Comparison of ENCODE assay signal across 15 mouse cellular contexts in genomic region chr4:97710048-97710765, GRCm38 (mm10).
DNase-seq lines count a peak whose midpoint lies in the region; ATAC-seq lines count a peak whose summit lies in the region.
"Had no signal": no experiment of that assay in that cellular context is flagged by ENCODE, and none has a peak within 500 bp of the region (broad histone marks: within the 10 kb centered on the region; RNA-seq: fewer than 3 reads in every experiment).

No protein-coding gene starts in this region.

- no peak for DNase-seq in midbrain, embryonic 11.5 days (ENCODE audit: low spot score, missing footprints)
- DNase-seq in midbrain, embryonic 10.5 days (ENCODE audit: low spot score), result no peak
- DNase-seq in forebrain, embryonic 11.5 days (ENCODE audit: low spot score), result no peak
- DNase-seq in hindbrain, embryonic 14.5 days (ENCODE audit: low spot score), result no peak
- DNase-seq in thymus, postnatal 36 days, result no peak
- no peak for DNase-seq in Muller cell, postnatal 12 days (ENCODE audit: inconsistent ontology term)
- DNase-seq: cerebellum, adult 9-11 months; kidney, adult 11 months; kidney, postnatal 25 days had no signal

- H3K36me3 ChIP-seq in midbrain, embryonic 11.5 days (ENCODE audit: control insufficient read depth, insufficient read depth, low read length), result no peaks in the 10 kb centered on the region
- no peaks in the 10 kb centered on the region for H3K36me3 ChIP-seq in midbrain, embryonic 10.5 days
- no peaks in the 10 kb centered on the region for H3K36me3 ChIP-seq in forebrain, embryonic 11.5 days (ENCODE audit: control insufficient read depth, insufficient read depth, low read length)
- no peaks in the 10 kb centered on the region for H3K36me3 ChIP-seq in hindbrain, embryonic 14.5 days (replicated peaks; ENCODE audit: control insufficient read depth, insufficient read depth)
- H3K36me3 ChIP-seq in neural tube, embryonic 12.5 days, result no peaks in the 10 kb centered on the region
- H3K36me3 ChIP-seq: embryonic facial prominence, embryonic 10.5 days; limb, embryonic 13.5 days had no signal

- H3K9me3 ChIP-seq in midbrain, embryonic 11.5 days (ENCODE audit: control insufficient read depth, low read length), result no peaks in the 10 kb centered on the region
- no peaks in the 10 kb centered on the region for H3K9me3 ChIP-seq in midbrain, embryonic 10.5 days (replicated peaks)
- H3K9me3 ChIP-seq in forebrain, embryonic 11.5 days (ENCODE audit: control insufficient read depth, low read length), result no peaks in the 10 kb centered on the region
- no peaks in the 10 kb centered on the region for H3K9me3 ChIP-seq in hindbrain, embryonic 14.5 days (ENCODE audit: control insufficient read depth, low read length)
- no peaks in the 10 kb centered on the region for H3K9me3 ChIP-seq in neural tube, embryonic 12.5 days
- H3K9me3 ChIP-seq: embryonic facial prominence, embryonic 10.5 days; limb, embryonic 13.5 days had no signal

- WGBS in midbrain, embryonic 11.5 days, result 61% methylated on average over 9 of the region's 9 CpGs
- WGBS in midbrain, embryonic 10.5 days, result 65% methylated on average over 9 of the region's 9 CpGs
- WGBS in forebrain, embryonic 11.5 days, result 66% methylated on average over 9 of the region's 9 CpGs
- WGBS in hindbrain, embryonic 14.5 days, result 31% methylated on average over 9 of the region's 9 CpGs
- WGBS in neural tube, embryonic 12.5 days, result 33% methylated on average over 9 of the region's 9 CpGs

- no peak overlapping the region for H3K4me2 ChIP-seq in midbrain, embryonic 11.5 days
- H3K4me2 ChIP-seq in forebrain, embryonic 11.5 days (ENCODE audit: low read depth, low read length, severe bottlenecking), result no peak overlapping the region
- H3K4me2 ChIP-seq in hindbrain, embryonic 14.5 days (replicated peaks), result no peak overlapping the region
- 0 out of 2 replicates have a peak overlapping the region, but pooled peaks have one; percentile 18 for H3K4me2 ChIP-seq in neural tube, embryonic 12.5 days (replicated peaks)
- H3K4me2 ChIP-seq: limb, embryonic 13.5 days had no signal

- no peak overlapping the region for H3K27ac ChIP-seq in midbrain, embryonic 11.5 days (ENCODE audit: low read depth, low read length)
- no peak overlapping the region for H3K27ac ChIP-seq in midbrain, embryonic 10.5 days (replicated peaks)
- no peak overlapping the region for H3K27ac ChIP-seq in forebrain, embryonic 11.5 days (ENCODE audit: low read depth, low read length)
- peak overlapping the region; percentile 65; the same call in 1 of the 2 replicates for H3K27ac ChIP-seq in hindbrain, embryonic 14.5 days
- H3K27ac ChIP-seq in neural tube, embryonic 12.5 days, result no peak overlapping the region
- H3K27ac ChIP-seq: embryonic facial prominence, embryonic 10.5 days; limb, embryonic 13.5 days; macrophage had no signal

- peak overlapping the region; percentile 20; the same call in 1 of the 2 replicates for H3K9ac ChIP-seq in midbrain, embryonic 11.5 days (ENCODE audit: low read length)
- H3K9ac ChIP-seq in forebrain, embryonic 11.5 days (ENCODE audit: low read length), result no peak overlapping the region
- H3K9ac ChIP-seq in hindbrain, embryonic 14.5 days, result peak overlapping the region; percentile 12; the same call in 1 of the 2 replicates
- no peak overlapping the region for H3K9ac ChIP-seq in neural tube, embryonic 12.5 days
- H3K9ac ChIP-seq: limb, embryonic 13.5 days had no signal

- peak; percentile 30; the same call in 1 of the 2 replicates for ATAC-seq in midbrain, embryonic 11.5 days (ENCODE audit: low FRiP score)
- ATAC-seq in forebrain, embryonic 11.5 days (replicated peaks; ENCODE audit: low FRiP score), result peak; percentile 27; the same call in 1 of the 2 replicates
- peak; percentile 32; the same call in 1 of the 2 replicates for ATAC-seq in hindbrain, embryonic 14.5 days (ENCODE audit: low FRiP score)
- ATAC-seq in neural tube, embryonic 12.5 days (ENCODE audit: low FRiP score, low read depth), result peak; percentile 54
- no peak for ATAC-seq in megakaryocyte, adult 5-6 weeks (ENCODE audit: poor library complexity, severe bottlenecking)
- ATAC-seq: Patski had no signal

- H3K4me3 ChIP-seq in midbrain, embryonic 11.5 days (ENCODE audit: low read depth, low read length), result no peak overlapping the region
- H3K4me3 ChIP-seq in midbrain, embryonic 10.5 days, result no peak overlapping the region
- H3K4me3 ChIP-seq in forebrain, embryonic 11.5 days (ENCODE audit: low read depth, low read length), result no peak overlapping the region
- no peak overlapping the region for H3K4me3 ChIP-seq in hindbrain, embryonic 14.5 days (replicated peaks; ENCODE audit: low read length)
- no peak overlapping the region for H3K4me3 ChIP-seq in neural tube, embryonic 12.5 days
- H3K4me3 ChIP-seq: embryonic facial prominence, embryonic 10.5 days; limb, embryonic 13.5 days had no signal

- 0 out of 2 replicates have a peak, but pooled peaks cover 2% of the 10 kb centered on the region for H3K4me1 ChIP-seq in midbrain, embryonic 11.5 days (ENCODE audit: control insufficient read depth, insufficient read depth, low read length)
- 0 out of 2 replicates have a peak, but pooled peaks cover 6% of the 10 kb centered on the region for H3K4me1 ChIP-seq in midbrain, embryonic 10.5 days
- H3K4me1 ChIP-seq in forebrain, embryonic 11.5 days (replicated peaks; ENCODE audit: control insufficient read depth, insufficient read depth, low read length), result no peaks in the 10 kb centered on the region
- 0 out of 2 replicates have a peak, but pooled peaks cover 10% of the 10 kb centered on the region for H3K4me1 ChIP-seq in hindbrain, embryonic 14.5 days (replicated peaks; ENCODE audit: control insufficient read depth, insufficient read depth, low read length)
- peaks cover 15% of the 10 kb centered on the region for H3K4me1 ChIP-seq in neural tube, embryonic 12.5 days

- H3K27me3 ChIP-seq in midbrain, embryonic 11.5 days (ENCODE audit: control insufficient read depth, insufficient read depth, low read length), result no peaks in the 10 kb centered on the region
- H3K27me3 ChIP-seq in midbrain, embryonic 10.5 days (ENCODE audit: low read depth, poor library complexity, severe bottlenecking), result no peaks in the 10 kb centered on the region
- H3K27me3 ChIP-seq in forebrain, embryonic 11.5 days (ENCODE audit: control insufficient read depth, insufficient read depth, low read length), result no peaks in the 10 kb centered on the region
- H3K27me3 ChIP-seq in hindbrain, embryonic 14.5 days (ENCODE audit: control insufficient read depth, insufficient read depth, low read length), result no peaks in the 10 kb centered on the region
- H3K27me3 ChIP-seq in neural tube, embryonic 12.5 days (replicated peaks), result no peaks in the 10 kb centered on the region
- H3K27me3 ChIP-seq: Patski had no signal

Comparison
In these comparisons a context has a peak if more than half of its experiments do, and no peak if none do; other contexts are left out.
1. H3K9ac ChIP-seq: peak in midbrain, embryonic 11.5 days (single experiment) and hindbrain, embryonic 14.5 days (single experiment); none in forebrain, embryonic 11.5 days (single experiment) and neural tube, embryonic 12.5 days (single experiment).